Mouse (Mus musculus) forebrain, embryonic 16.5 days (tissue): Measurements from ENCODE around the gene Cx3cr1. TPM values are rescaled to one million over a fixed set of nuclear protein-coding genes. Genes with fewer than 3 reads are reported as not detected.

ENCODE experiments used
- ATAC-seq: fragments of 200-750 bp; cut with Nextera tagmentation; 2 replicates; pipeline ENCODE4 v1.8.0; 2017; ENCODE audit warnings: mild to moderate bottlenecking, moderate library complexity
- H3K27ac ChIP-seq: fragments of 300-500 bp; sonication (generic); 2 replicates; pipeline ENCODE4 v1.5.1; 2014; ENCODE audit warnings: low read length, control low read depth
- H3K27me3 ChIP-seq: fragments of 300-500 bp; sonication (generic); replicated peaks from 2 replicates; pipeline ENCODE4 v1.6.1; 2014; ENCODE audit warnings: low read length; ENCODE audit not compliant: control insufficient read depth, insufficient read depth
- H3K36me3 ChIP-seq: fragments of 300-500 bp; sonication (generic); 2 replicates; pipeline ENCODE4 v1.6.1; 2014; ENCODE audit not compliant: control insufficient read depth, insufficient read depth
- H3K4me1 ChIP-seq: fragments of 300-500 bp; sonication (generic); replicated peaks from 2 replicates; pipeline ENCODE4 v1.6.1; 2014; ENCODE audit warnings: low read length; ENCODE audit not compliant: control insufficient read depth, insufficient read depth
- H3K4me2 ChIP-seq: fragments of 300-500 bp; sonication (generic); 2 replicates; pipeline ENCODE4 v1.6.1; 2014; ENCODE audit warnings: mild to moderate bottlenecking, low read length, control low read depth
- H3K4me3 ChIP-seq: fragments of 300-500 bp; sonication (generic); replicated peaks from 2 replicates; pipeline ENCODE4 v1.5.1; 2014; ENCODE audit warnings: mild to moderate bottlenecking, low read length, control low read depth
- H3K9ac ChIP-seq: fragments of 300-500 bp; sonication (generic); replicated peaks from 2 replicates; pipeline ENCODE4 v1.6.1; 2014; ENCODE audit warnings: low read depth, low read length, control low read depth
- H3K9me3 ChIP-seq: fragments of 300-500 bp; sonication (generic); 2 replicates; pipeline ENCODE4 v1.6.1; 2016; ENCODE audit warnings: low read length; ENCODE audit not compliant: control insufficient read depth
- WGBS: fragments of 180-500 bp; shearing (Covaris S2); extraction: QIAGEN DNeasy Blood & Tissue Kit; methylation state at CpG from one replicate; pipeline ENCODE4 v1.1.7; 2014; 5-methylcytosine and 5-hydroxymethylcytosine counted together
- polyA plus RNA-seq: library from polyadenylated mRNA; unstranded; fragments of >200 nt; fragmentation: Nextera tagmentation; extraction: Ambion mirVana; gene quantifications from 2 replicates; pipeline ENCODE4 v1.2.1, GENCODE M21; 2015

The Cx3cr1 gene
- polyA plus RNA-seq, 1 experiment from 2014 or later, result 6.4 TPM

- no peak overlapping the region for H3K9ac ChIP-seq
- H3K4me1 ChIP-seq, result peaks cover 12% of the 10 kb centered on the region
- no peak overlapping the region for H3K4me3 ChIP-seq
- H3K27me3 ChIP-seq, result no peaks in the 10 kb centered on the region
- H3K9me3 ChIP-seq, result no peaks in the 10 kb centered on the region
- ATAC-seq, result no peak
- WGBS, result 82% methylated on average over 4 of the region's 4 CpGs
- H3K36me3 ChIP-seq, result no peaks in the 10 kb centered on the region
- H3K4me2 ChIP-seq, result no peak overlapping the region
- H3K27ac ChIP-seq, result no peak overlapping the region
Observed at GRCm38 (mm10) chr9:119887144-119887901, 182.4 kb downstream of the Cx3cr1 start.

GRCm38 (mm10) chr9:119854170-119854569 lies 215.5 kb downstream of the Cx3cr1 start:
- H3K27me3 ChIP-seq, result no peaks in the 10 kb centered on the region
- H3K4me1 ChIP-seq, result peaks cover 10% of the 10 kb centered on the region
- H3K4me2 ChIP-seq, result no peak overlapping the region
- H3K4me3 ChIP-seq, result no peak overlapping the region
- H3K9me3 ChIP-seq, result no peaks in the 10 kb centered on the region
- no peak overlapping the region for H3K27ac ChIP-seq
- H3K36me3 ChIP-seq, result no peaks in the 10 kb centered on the region
- no peak overlapping the region for H3K9ac ChIP-seq
- WGBS, result 70% methylated on average over 8 of the region's 8 CpGs
- ATAC-seq, result no peak

- Histone ChIP-seq H3K4me2 (no peak overlapping the region), H3K9ac (no peak overlapping the region), H3K4me3 (no peak overlapping the region), H3K4me1 (peaks cover 18% of the 10 kb centered on the region), H3K27ac (peak overlapping the region; percentile 71), H3K36me3 (no peaks in the 10 kb centered on the region), H3K27me3 (no peaks in the 10 kb centered on the region), H3K9me3 (no peaks in the 10 kb centered on the region)
- ATAC-seq, result no peak
- WGBS, result 78% methylated on average over 2 of the region's 2 CpGs
Observed at GRCm38 (mm10) chr9:119853071-119853846, 216.4 kb downstream of the Cx3cr1 start.

- peak overlapping the region; percentile 71 for H3K27ac ChIP-seq
- ATAC-seq, result peak; percentile 60
- H3K9ac ChIP-seq, result no peak overlapping the region
- H3K4me3 ChIP-seq, result no peak overlapping the region
- no peak overlapping the region for H3K4me2 ChIP-seq
- H3K27me3 ChIP-seq, result no peaks in the 10 kb centered on the region
- peaks cover 22% of the 10 kb centered on the region for H3K4me1 ChIP-seq
- H3K36me3 ChIP-seq, result no peaks in the 10 kb centered on the region
- 60% methylated on average over 10 of the region's 10 CpGs for WGBS
- H3K9me3 ChIP-seq, result no peaks in the 10 kb centered on the region
Observed at GRCm38 (mm10) chr9:119852347-119853030, 217.2 kb downstream of the Cx3cr1 start.

Other genes with a start within 250 kb of the Cx3cr1 start
- gene Scn11a, start 244.4 kb downstream of the Cx3cr1 start, polyA plus RNA-seq, result 0.26 and 0.27 TPM in 2 replicates
- 85.2 and 89.8 TPM in 2 replicates for gene Wdr48, start 175.0 kb downstream of the Cx3cr1 start, polyA plus RNA-seq
- gene Gorasp1, start 132.3 kb downstream of the Cx3cr1 start, polyA plus RNA-seq, result 23.8 and 30.4 TPM in 2 replicates
- gene Ttc21a, start 132.3 kb downstream of the Cx3cr1 start, polyA plus RNA-seq, result 0.37 and 0.76 TPM in 2 replicates
- 2.0 and 2.5 TPM in 2 replicates for gene Csrnp1, start 85.2 kb downstream of the Cx3cr1 start, polyA plus RNA-seq
- gene Xirp1, start 46.3 kb downstream of the Cx3cr1 start, polyA plus RNA-seq, result not detected in 2 replicates
- not detected in 2 replicates for gene Ccr8, start 22.2 kb upstream of the Cx3cr1 start, polyA plus RNA-seq
- 37.5 and 39.4 TPM in 2 replicates for gene Slc25a38, start 40.5 kb upstream of the Cx3cr1 start, polyA plus RNA-seq
- 953 and 1,017 TPM in 2 replicates for gene Rpsa, start 57.8 kb upstream of the Cx3cr1 start, polyA plus RNA-seq
- gene Mobp, start 79.8 kb upstream of the Cx3cr1 start, polyA plus RNA-seq, result 0.13 TPM in 1 of 2 replicates, not detected in the other
- gene Myrip, start 231.6 kb upstream of the Cx3cr1 start, polyA plus RNA-seq, result 1.6 and 2.2 TPM in 2 replicates